Mouse (Mus musculus): ENCODE data around the gene Stard10. TPM values are rescaled to one million over a fixed set of nuclear protein-coding genes. Genes with fewer than 3 reads are reported as not detected.

Gene Stard10
- total and polyA plus RNA-seq, 2 experiments from 2014 or later, result 11.0 to 17.3 TPM

DNA sequence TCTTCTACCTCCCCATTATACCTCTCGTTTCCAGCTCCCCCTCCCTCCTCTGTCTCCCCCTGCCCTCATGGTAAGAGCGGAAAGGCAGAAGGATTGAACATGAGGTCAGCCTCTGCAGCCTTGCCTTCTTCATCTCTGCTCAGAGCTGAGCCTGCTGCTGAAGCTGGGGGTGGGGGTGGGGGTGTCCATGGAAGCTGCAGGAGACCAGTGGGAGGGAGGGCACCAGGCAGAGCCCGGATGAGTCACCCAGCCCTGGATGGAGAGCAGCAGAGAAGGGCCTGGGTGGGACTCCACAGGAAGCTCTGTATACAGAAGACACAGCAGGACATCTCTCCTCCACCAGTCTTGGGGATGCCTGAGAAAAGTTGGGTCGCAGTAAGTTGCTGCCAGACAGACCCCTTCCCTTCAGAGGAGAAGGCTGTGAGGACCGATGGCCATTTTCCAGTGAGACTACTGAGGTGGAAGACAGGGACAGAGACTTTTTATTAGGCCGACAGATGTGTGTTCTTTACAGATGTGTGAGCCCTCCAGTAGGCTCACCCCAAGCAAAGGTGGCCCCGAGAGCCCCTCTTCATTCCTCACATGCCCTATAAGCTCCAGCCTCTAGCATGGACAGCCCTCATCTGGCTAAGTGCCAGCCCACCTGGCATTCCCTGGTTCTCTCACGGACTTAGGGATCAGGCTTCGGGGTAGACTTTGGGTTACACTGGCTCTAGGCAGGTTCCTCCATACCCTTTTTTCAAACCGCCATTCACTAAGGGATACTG lies 13.4 kb downstream of the Stard10 start:
- no peaks in the 10 kb centered on the region for H3K27me3 ChIP-seq (ENCODE audit: insufficient read depth, low read length)
- 69% methylated on average over 10 of the region's 10 CpGs for WGBS
- H3K4me3 ChIP-seq (ENCODE audit: low read depth, low read length), result no peak overlapping the region
- H3K4me1 ChIP-seq (ENCODE audit: insufficient read depth), result 0 out of 2 replicates have a peak, but pooled peaks cover 8% of the 10 kb centered on the region
- no peak overlapping the region for H3K9ac ChIP-seq
- H3K36me3 ChIP-seq (ENCODE audit: insufficient read depth), result no peaks in the 10 kb centered on the region
- no peak overlapping the region for H3K4me2 ChIP-seq (ENCODE audit: low read depth)
- no peak overlapping the region for H3K27ac ChIP-seq (ENCODE audit: low read depth, low read length)
- no peak for TF ChIP-seq CTCF (IDR thresholded peaks at IDR 0.05; ENCODE audit: low read depth)
- no peaks in the 10 kb centered on the region for H3K9me3 ChIP-seq (ENCODE audit: low read length)
- no peak for ATAC-seq
- DNase-seq, result no peak

DNA sequence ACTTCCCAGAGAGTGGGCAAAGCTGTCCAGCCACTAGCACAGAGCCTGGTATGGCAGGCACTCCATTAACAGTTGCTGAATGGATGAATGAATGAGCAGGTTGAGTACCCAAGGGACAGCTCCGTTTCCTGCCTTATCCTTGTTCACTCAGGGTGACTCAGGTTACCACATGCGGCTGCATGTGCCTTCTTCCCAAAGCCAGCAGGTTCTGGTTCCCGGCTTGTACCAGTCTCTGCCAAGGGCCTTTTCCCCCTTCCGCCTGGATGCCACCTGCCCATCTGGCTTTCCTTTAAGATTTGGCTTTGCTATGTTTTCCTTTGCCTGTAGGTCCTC lies 13.9 kb downstream of the Stard10 start:
- ATAC-seq (no peak), DNase-seq (no peak)
- Histone ChIP-seq H3K4me2 (ENCODE audit: low read depth) (no peak overlapping the region), H3K27me3 (ENCODE audit: insufficient read depth, low read length) (no peaks in the 10 kb centered on the region), H3K36me3 (ENCODE audit: insufficient read depth) (no peaks in the 10 kb centered on the region), H3K4me3 (ENCODE audit: low read depth, low read length) (no peak overlapping the region), H3K9ac (no peak overlapping the region), H3K9me3 (ENCODE audit: low read length) (no peaks in the 10 kb centered on the region), H3K4me1 (ENCODE audit: insufficient read depth) (0 out of 2 replicates have a peak, but pooled peaks cover 8% of the 10 kb centered on the region), H3K27ac (ENCODE audit: low read depth, low read length) (no peak overlapping the region)
- WGBS, result 76% methylated on average over 4 of the region's 4 CpGs
- TF ChIP-seq CTCF (IDR thresholded peaks at IDR 0.05; ENCODE audit: low read depth), result no peak

DNA sequence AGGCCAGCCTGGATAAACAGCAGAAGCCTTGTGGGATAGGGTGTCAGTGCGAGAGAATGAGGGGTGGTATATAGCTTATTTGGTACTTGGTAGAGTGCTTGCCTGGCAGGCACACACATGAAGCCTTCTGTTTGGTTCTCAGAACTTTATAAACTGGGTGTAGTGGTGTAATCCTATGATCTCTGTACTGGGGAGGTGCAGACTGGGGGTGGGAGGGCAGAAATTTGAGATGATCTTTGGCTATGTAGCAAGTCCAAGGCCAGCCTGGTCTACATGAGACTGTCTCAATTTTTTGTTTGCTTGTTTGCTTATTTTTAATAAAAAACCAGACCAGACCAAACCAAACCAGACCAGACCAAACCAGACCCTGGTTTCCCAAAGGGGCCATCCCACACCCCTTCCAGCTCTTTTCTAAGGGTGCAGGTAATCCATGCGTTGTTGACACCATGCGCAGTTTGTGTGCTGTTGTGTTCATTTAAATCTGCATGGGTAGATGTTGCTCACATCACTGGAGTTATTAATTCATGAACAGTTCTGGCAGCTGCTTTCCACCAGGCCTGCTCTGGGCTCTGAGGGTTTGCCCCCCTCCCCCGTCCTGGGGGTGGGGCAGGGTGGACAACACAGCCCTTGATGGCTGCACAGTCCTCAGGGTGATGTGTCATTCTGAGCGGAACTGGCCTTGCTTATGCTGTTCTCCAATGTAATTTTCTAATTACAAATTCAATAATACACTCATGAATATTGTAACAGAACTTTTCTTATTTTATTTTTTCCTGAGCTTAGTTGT lies 15.4 kb downstream of the Stard10 start:
- DNase-seq (no peak), ATAC-seq (no peak)
- H3K36me3 ChIP-seq (ENCODE audit: insufficient read depth), result no peaks in the 10 kb centered on the region
- TF ChIP-seq CTCF (IDR thresholded peaks at IDR 0.05; ENCODE audit: low read depth), result no peak
- no peak overlapping the region for H3K9ac ChIP-seq
- no peak overlapping the region for H3K4me3 ChIP-seq (ENCODE audit: low read depth, low read length)
- H3K27ac ChIP-seq (ENCODE audit: low read depth, low read length), result no peak overlapping the region
- 0 out of 2 replicates have a peak, but pooled peaks cover 8% of the 10 kb centered on the region for H3K4me1 ChIP-seq (ENCODE audit: insufficient read depth)
- no peaks in the 10 kb centered on the region for H3K27me3 ChIP-seq (ENCODE audit: insufficient read depth, low read length)
- WGBS, result 82% methylated on average over 5 of the region's 5 CpGs
- no peak overlapping the region for H3K4me2 ChIP-seq (ENCODE audit: low read depth)
- no peaks in the 10 kb centered on the region for H3K9me3 ChIP-seq (ENCODE audit: low read length)

DNA sequence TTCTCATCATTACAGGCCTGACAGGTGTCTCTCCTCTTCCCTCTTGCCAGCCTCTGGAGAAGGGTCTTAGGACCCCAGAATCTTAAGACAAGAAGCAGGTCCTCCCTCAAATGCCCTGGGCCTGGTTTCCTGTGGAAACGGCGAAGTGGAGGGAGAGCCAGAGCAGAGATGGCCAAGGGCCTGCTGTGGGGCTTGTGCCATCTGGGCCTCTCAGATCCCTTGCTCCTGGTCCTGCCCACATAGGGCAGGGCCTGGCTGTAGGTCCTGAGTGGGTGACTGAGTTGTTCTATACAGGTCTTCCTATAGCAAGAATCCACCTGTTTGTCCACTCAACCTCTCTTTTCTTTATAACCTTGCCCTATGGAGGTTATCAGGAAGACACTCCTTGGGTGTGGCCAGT lies 18.3 kb downstream of the Stard10 start:
- Histone ChIP-seq H3K27me3 (ENCODE audit: insufficient read depth, low read length) (no peaks in the 10 kb centered on the region), H3K27ac (ENCODE audit: low read depth, low read length) (no peak overlapping the region), H3K36me3 (ENCODE audit: insufficient read depth) (no peaks in the 10 kb centered on the region), H3K4me1 (ENCODE audit: insufficient read depth) (no peaks in the 10 kb centered on the region), H3K9ac (no peak overlapping the region), H3K4me3 (ENCODE audit: low read depth, low read length) (no peak overlapping the region), H3K4me2 (ENCODE audit: low read depth) (no peak overlapping the region), H3K9me3 (ENCODE audit: low read length) (no peaks in the 10 kb centered on the region)
- DNase-seq (no peak), ATAC-seq (no peak)
- TF ChIP-seq CTCF (IDR thresholded peaks at IDR 0.05; ENCODE audit: low read depth), result no peak
- WGBS, result 89% methylated on average over 2 of the region's 2 CpGs

DNA sequence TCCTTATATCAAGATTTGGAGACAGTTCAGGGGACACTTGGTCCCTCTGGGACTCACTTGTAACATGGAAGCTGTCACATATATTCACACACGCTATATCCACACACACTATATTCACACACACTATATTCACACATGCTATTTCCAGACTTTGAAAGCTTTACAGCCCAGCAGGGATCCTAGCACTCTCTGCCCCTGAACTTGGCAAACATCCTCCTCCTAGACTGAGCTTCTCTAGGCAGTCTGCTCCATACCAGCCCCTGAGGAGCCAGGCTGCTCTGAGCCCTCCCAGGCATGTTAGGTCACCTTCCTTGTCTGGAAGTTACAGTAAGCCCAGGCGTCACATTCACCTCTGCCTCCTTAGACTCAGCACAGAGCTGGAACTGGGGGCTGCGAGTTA lies 19.8 kb downstream of the Stard10 start:
- H3K27ac ChIP-seq (ENCODE audit: low read depth, low read length), result no peak overlapping the region
- H3K9ac ChIP-seq, result no peak overlapping the region
- H3K27me3 ChIP-seq (ENCODE audit: insufficient read depth, low read length), result no peaks in the 10 kb centered on the region
- H3K4me2 ChIP-seq (ENCODE audit: low read depth), result no peak overlapping the region
- no peak overlapping the region for H3K4me3 ChIP-seq (ENCODE audit: low read depth, low read length)
- no peaks in the 10 kb centered on the region for H3K9me3 ChIP-seq (ENCODE audit: low read length)
- peak; percentile 73 for ATAC-seq
- no peaks in the 10 kb centered on the region for H3K4me1 ChIP-seq (ENCODE audit: insufficient read depth)
- H3K36me3 ChIP-seq (ENCODE audit: insufficient read depth), result no peaks in the 10 kb centered on the region
- no peak for TF ChIP-seq CTCF (IDR thresholded peaks at IDR 0.05; ENCODE audit: low read depth)
- WGBS, result 77% methylated on average over 3 of the region's 3 CpGs
- DNase-seq, result no peak

DNA sequence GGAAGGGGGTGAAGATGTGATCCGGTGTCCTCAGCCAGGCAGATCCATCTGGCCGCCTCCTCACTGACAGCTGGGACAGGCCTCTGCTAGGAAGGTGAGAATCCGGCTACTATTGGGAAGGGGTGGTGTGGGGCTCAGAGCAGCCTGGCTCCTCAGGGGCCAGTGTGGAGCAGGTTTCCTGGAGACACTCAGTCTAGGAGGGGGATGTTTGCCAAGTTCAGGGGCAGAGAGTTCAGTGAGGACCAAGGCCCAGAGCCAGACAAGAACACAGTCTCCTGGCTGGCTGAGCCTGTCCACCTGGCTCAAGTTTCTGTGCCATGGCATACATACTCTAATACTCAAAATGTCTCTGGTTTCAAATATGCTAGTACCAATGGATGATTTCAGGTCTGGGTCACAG lies 20.5 kb downstream of the Stard10 start:
- Histone ChIP-seq H3K4me1 (ENCODE audit: insufficient read depth) (no peaks in the 10 kb centered on the region), H3K27me3 (ENCODE audit: insufficient read depth, low read length) (no peaks in the 10 kb centered on the region), H3K9me3 (ENCODE audit: low read length) (no peaks in the 10 kb centered on the region), H3K36me3 (ENCODE audit: insufficient read depth) (no peaks in the 10 kb centered on the region), H3K27ac (ENCODE audit: low read depth, low read length) (no peak overlapping the region), H3K4me3 (ENCODE audit: low read depth, low read length) (no peak overlapping the region), H3K9ac (no peak overlapping the region), H3K4me2 (ENCODE audit: low read depth) (no peak overlapping the region)
- ATAC-seq (no peak), DNase-seq (no peak)
- TF ChIP-seq CTCF (IDR thresholded peaks at IDR 0.05; ENCODE audit: low read depth), result no peak
- 88% methylated on average over 3 of the region's 3 CpGs for WGBS

DNA sequence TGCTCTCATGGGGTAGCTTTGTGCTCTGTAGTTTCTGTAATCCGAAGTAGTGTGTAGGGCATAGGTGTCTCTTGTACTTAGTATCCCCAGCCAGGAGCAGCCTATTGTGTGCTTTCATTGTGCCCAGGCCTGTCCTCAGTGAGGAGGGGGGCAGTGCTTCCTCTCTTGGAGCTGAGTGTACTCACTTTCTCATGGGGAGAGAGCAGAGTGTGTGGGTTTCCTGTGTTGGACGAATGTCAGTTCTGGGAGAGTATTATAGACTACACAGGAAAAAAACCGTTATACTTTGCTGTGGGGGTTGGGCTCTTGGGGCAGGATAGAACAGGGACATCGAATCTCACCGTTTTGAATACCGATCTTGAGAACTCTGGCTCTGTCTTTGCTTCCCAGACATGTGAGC lies 24.5 kb downstream of the Stard10 start:
- Histone ChIP-seq H3K4me3 (ENCODE audit: low read depth, low read length) (no peak overlapping the region), H3K36me3 (ENCODE audit: insufficient read depth) (no peaks in the 10 kb centered on the region), H3K27me3 (ENCODE audit: insufficient read depth, low read length) (no peaks in the 10 kb centered on the region), H3K4me1 (ENCODE audit: insufficient read depth) (no peaks in the 10 kb centered on the region), H3K27ac (ENCODE audit: low read depth, low read length) (no peak overlapping the region), H3K9me3 (ENCODE audit: low read length) (no peaks in the 10 kb centered on the region), H3K9ac (no peak overlapping the region), H3K4me2 (ENCODE audit: low read depth) (no peak overlapping the region)
- ATAC-seq, result no peak
- no peak for TF ChIP-seq CTCF (IDR thresholded peaks at IDR 0.05; ENCODE audit: low read depth)
- WGBS, result 68% methylated on average over 6 of the region's 6 CpGs
- DNase-seq, result no peak

All from forebrain, postnatal 0 days (tissue).